Mouse (Mus musculus) heart, adult 2 months (tissue): ENCODE measurements around the gene Slc1a4.

ENCODE experiments used
- CTCF ChIP-seq: fragments of 200-600 bp; IDR thresholded peaks from 2 replicates; pipeline ENCODE4 v1.8.1; 2022; ENCODE audit warnings: antibody characterized with exemption, mild to moderate bottlenecking, moderate library complexity
- EP300 ChIP-seq: fragments of 200-500 bp; IDR thresholded peaks from 2 replicates; pipeline ENCODE4 v1.6.1; 2011; ENCODE audit warnings: low read depth, low read length, control low read depth; ENCODE audit not compliant: insufficient read depth
- POLR2A ChIP-seq: fragments of 200-500 bp; IDR thresholded peaks from 2 replicates; pipeline ENCODE4 v1.6.1; 2011; ENCODE audit warnings: mild to moderate bottlenecking, low read depth, low read length, control low read depth; ENCODE audit not compliant: insufficient read depth

GRCm38 (mm10) chr11:20347548-20347947 lies 15.0 kb upstream of the Slc1a4 start:
- TF ChIP-seq POLR2A (no peak), CTCF (no peak), EP300 (0 out of 2 replicates have a peak, but pooled peaks have one; percentile 33)
